Mouse (Mus musculus) heart, embryonic 13.5 days (tissue): ENCODE data around the gene Htr6. TPM values are rescaled to one million over a fixed set of nuclear protein-coding genes. Genes with fewer than 3 reads are reported as not detected.

Experiments used
- ATAC-seq: fragments of 200-750 bp; cut with Nextera tagmentation; 2 replicates; pipeline ENCODE4 v1.8.0; 2017; ENCODE audit warnings: moderate TSS enrichment; ENCODE audit not compliant: insufficient number of reproducible peaks, low FRiP score, low TSS enrichment; ENCODE audit errors: extremely low read depth
- H3K27ac ChIP-seq: fragments of 300-500 bp; sonication (generic); replicated peaks from 2 replicates; pipeline ENCODE4 v1.5.1; 2015; ENCODE audit warnings: moderate library complexity, mild to moderate bottlenecking, inconsistent platforms
- H3K27me3 ChIP-seq: fragments of 300-500 bp; sonication (generic); replicated peaks from 2 replicates; pipeline ENCODE4 v1.6.1; 2015; ENCODE audit warnings: mild to moderate bottlenecking, inconsistent platforms
- H3K36me3 ChIP-seq: fragments of 300-500 bp; sonication (generic); 2 replicates; pipeline ENCODE4 v1.6.1; 2015; ENCODE audit warnings: mild to moderate bottlenecking, inconsistent platforms
- H3K4me1 ChIP-seq: fragments of 300-500 bp; sonication (generic); 2 replicates; pipeline ENCODE4 v1.6.1; 2015; ENCODE audit warnings: inconsistent platforms
- H3K4me2 ChIP-seq: fragments of 300-500 bp; sonication (generic); 2 replicates; pipeline ENCODE4 v1.6.1; 2015; ENCODE audit warnings: inconsistent platforms, mild to moderate bottlenecking, moderate library complexity
- H3K4me3 ChIP-seq: fragments of 300-500 bp; sonication (generic); 2 replicates; pipeline ENCODE4 v1.5.1; 2015; ENCODE audit warnings: moderate library complexity, mild to moderate bottlenecking, inconsistent platforms
- H3K9ac ChIP-seq: fragments of 300-500 bp; sonication (generic); 2 replicates; pipeline ENCODE4 v1.6.1; 2015; ENCODE audit warnings: inconsistent platforms, mild to moderate bottlenecking, moderate library complexity
- H3K9me3 ChIP-seq: fragments of 300-500 bp; sonication (generic); 2 replicates; pipeline ENCODE4 v1.6.1; 2016; ENCODE audit warnings: inconsistent platforms
- WGBS: fragments of 180-500 bp; shearing (Covaris S2); methylation state at CpG from one replicate; pipeline ENCODE4 v1.1.7; 2015; ENCODE audit warnings: mixed read lengths; 5-methylcytosine and 5-hydroxymethylcytosine counted together
- polyA plus RNA-seq: library from polyadenylated mRNA; unstranded; fragments of >200 nt; fragmentation: Nextera tagmentation; extraction: Ambion mirVana; gene quantifications from 2 replicates; pipeline ENCODE4 v1.2.1, GENCODE M21; 2015

Htr6 gene
- polyA plus RNA-seq, 1 experiment from 2014 or later: not detected

DNA sequence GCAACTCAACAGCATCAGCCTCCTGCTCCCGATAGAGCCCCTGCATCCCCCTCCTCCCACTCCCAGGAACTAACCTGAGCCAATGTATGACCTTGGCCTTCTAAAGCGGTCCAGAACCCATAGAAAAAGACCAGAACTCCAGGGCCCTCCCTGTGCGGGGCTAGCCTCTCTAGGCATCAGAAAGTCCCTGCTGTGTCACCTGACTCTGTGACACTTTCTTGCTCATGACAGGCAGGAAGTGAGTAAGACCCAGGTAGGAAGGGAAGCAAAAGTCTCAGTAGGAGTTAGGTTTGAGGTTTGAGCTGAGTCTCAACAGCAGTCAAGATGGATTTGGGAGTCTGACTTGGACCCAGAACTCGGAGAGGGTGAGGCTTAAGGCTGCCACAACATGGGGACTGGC is 11.6 kb upstream of the Htr6 start:
- Histone ChIP-seq H3K9ac (no peak overlapping the region), H3K4me1 (peaks cover 19% of the 10 kb centered on the region), H3K4me3 (no peak overlapping the region), H3K36me3 (no peaks in the 10 kb centered on the region), H3K27me3 (peaks cover 85% of the 10 kb centered on the region), H3K4me2 (no peak overlapping the region), H3K9me3 (no peaks in the 10 kb centered on the region), H3K27ac (no peak overlapping the region)
- WGBS: 61% methylated on average over 4 of the region's 4 CpGs
- ATAC-seq: no peak

DNA sequence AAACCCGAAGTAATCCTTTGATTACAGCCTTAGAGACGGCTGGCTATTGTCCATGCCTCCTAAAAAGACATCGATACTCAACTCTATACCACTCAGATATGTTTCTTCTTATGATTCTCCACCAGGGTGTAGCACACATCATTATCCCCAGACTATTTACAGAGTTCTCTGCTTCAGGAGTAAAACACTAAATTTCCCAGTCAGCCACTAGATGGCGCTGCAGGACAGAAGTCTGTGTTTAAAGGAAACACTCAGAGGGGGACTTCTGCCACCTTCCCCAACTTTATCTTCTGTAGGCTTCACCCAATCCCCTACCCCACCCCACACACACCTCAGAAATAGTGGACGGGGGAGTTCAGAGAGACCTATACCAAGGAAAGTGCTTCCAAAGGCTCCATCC is 10.7 kb upstream of the Htr6 start:
- H3K9ac ChIP-seq: no peak overlapping the region
- H3K9me3 ChIP-seq: no peaks in the 10 kb centered on the region
- H3K4me3 ChIP-seq: no peak overlapping the region
- no peak overlapping the region for H3K4me2 ChIP-seq
- no peak overlapping the region for H3K27ac ChIP-seq
- WGBS: 20% methylated on average over 5 of the region's 5 CpGs
- ATAC-seq: no peak
- H3K4me1 ChIP-seq: peaks cover 10% of the 10 kb centered on the region
- H3K36me3 ChIP-seq: no peaks in the 10 kb centered on the region
- H3K27me3 ChIP-seq: peaks cover 85% of the 10 kb centered on the region

DNA sequence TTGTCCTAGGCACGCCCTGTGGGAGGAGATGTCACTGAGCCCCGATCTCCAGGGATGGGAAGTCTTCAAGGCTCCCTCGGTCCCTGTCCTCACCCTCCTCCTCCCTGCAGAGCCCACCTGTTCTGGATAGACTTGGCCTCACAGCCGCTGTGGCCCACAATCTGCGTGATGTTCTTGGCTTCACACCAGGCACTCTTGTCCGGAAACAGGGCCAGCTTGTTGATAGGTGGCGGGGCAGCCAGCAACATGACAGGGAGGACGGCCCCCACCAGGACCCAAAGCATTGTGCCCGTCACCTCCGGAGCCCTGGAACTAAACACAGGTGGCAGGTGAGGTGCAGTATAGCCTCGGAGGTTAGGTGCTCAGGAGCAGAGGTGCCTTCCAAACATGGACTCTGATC is 10.0 kb upstream of the Htr6 start:
- peaks cover 79% of the 10 kb centered on the region for H3K27me3 ChIP-seq

DNA sequence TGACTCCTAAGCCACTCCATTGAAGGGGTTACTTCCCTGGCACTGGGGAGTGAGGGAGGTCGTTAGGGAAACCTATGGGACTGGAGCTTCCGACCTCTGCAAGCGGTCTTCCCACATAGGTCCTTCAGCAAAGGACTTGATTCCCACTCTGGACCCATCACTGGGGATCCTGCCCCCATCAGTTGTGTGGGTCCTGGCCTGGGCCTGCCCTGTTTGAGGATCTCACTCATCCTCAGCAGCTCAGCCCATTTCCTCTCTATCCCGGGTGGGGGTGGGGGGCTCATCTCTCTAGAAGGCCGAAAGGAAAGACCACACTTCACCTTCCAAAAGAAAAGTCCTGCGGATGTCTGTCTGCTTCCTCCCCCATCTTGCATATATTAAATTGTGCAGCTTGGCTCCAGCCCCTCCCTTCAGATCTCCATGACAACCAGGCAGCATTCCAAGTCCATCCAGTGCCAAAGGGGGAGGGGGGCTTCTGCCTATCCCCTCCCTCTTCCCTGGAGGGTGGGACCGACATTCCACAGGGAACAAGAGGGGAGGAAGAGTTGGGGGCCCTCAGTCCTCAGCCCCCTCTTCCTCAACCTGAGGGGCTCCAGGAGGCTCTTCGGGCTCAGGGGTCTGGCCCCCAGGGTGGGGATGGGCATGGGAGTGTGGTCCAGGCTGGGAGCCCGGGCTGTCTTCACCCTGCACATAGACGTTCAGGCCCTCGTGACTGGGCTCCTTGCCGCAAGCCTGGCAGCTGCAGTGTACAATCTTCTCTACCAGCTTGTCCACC is 7.6 kb upstream of the Htr6 start:
- Histone ChIP-seq H3K9me3 (no peaks in the 10 kb centered on the region), H3K4me1 (peaks cover 10% of the 10 kb centered on the region), H3K4me2 (peak overlapping the region; percentile 37), H3K27me3 (peaks cover 63% of the 10 kb centered on the region), H3K4me3 (no peak overlapping the region), H3K27ac (no peak overlapping the region), H3K36me3 (no peaks in the 10 kb centered on the region), H3K9ac (peak overlapping the region; percentile 33; the same call in 1 of the 2 replicates)
- 29% methylated on average over 12 of the region's 12 CpGs for WGBS
- ATAC-seq: no peak

More for the DNA sequence above, 10.0 kb upstream of the Htr6 start:
- WGBS: 52% methylated on average over 11 of the region's 11 CpGs
- Histone ChIP-seq H3K9me3 (no peaks in the 10 kb centered on the region), H3K4me2 (no peak overlapping the region), H3K4me3 (no peak overlapping the region), H3K36me3 (no peaks in the 10 kb centered on the region), H3K9ac (no peak overlapping the region), H3K4me1 (peaks cover 10% of the 10 kb centered on the region), H3K27ac (no peak overlapping the region)
- ATAC-seq: no peak

DNA sequence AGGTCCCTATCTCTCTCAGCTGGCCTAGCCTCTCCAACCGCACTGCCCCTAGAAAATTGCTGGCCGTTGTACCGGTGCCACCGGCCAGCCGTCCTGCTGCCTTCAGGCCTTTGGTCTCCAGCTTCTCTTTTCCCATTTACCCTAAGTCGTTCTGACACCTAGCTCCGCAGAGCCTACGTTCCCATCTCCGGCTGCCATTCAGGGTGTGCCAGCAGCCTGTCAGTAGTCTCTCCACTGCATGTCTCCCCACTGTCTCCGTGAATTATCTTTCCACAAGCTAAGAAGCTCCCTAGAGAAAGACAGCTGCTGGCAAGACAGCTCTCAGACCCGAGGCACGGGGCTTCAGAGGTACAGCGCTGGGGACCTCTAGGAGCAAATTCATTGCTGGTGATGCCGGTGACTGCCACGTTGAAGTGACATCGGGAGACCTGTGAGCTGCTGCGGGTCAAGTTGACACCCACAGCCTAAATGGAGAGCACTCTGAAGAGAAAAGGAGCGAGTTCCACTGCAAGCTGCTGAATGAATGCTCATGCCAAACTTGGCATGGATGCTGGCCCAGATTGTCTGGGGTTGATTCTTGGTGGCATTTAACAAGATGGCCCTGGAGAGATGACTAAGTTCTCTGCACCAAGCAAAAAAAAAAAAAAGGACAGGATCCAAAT is 6.0 kb upstream of the Htr6 start:
- Histone ChIP-seq H3K27ac (no peak overlapping the region), H3K4me3 (no peak overlapping the region), H3K4me1 (peaks cover 10% of the 10 kb centered on the region), H3K27me3 (peaks cover 64% of the 10 kb centered on the region), H3K9me3 (no peaks in the 10 kb centered on the region), H3K9ac (no peak overlapping the region), H3K36me3 (no peaks in the 10 kb centered on the region), H3K4me2 (no peak overlapping the region)
- WGBS: 66% methylated on average over 18 of the region's 18 CpGs
- no peak for ATAC-seq

DNA sequence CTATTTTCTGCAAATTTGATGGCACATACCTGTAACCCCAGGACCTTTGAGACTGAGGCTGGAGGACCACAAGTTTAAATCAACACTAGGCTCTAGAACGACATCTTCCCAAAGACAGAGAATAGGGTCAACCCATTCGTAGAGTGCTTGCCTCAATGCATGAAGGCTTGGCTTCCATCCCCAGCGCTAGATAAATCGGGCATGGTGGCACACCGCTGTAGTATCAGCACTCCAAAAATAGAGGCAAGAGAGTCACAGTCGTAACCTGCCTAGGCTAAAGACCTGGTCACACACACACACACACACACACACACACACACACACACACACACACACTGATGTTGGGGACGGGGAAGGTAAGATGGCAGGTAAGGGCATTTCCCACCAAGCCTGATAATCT is 4.9 kb upstream of the Htr6 start:
- WGBS: 73% methylated on average over 7 of the region's 7 CpGs
- peaks cover 68% of the 10 kb centered on the region for H3K27me3 ChIP-seq

DNA sequence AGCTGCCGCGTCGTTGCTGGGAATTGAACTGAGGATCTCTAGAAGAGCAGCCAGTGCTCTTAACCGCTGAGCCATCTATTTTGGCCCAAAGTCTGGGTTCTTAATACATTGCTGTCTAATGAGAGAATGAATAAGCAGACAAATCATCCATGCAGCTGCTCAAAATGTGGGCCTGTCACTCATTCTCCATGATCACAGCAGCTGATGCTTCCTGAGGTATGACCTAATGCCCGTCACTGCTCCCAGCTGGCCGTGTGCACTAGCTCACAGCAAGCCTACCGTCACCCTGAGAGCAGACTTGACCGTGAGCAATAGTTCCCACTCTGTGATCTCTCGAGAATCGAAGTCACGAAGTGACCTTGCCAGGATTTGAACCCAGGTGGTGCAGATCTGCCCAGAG is 4.1 kb upstream of the Htr6 start:
- no peak for ATAC-seq
- WGBS: 68% methylated on average over 11 of the region's 11 CpGs

More for the DNA sequence above, 4.9 kb upstream of the Htr6 start:
- no peak for ATAC-seq
- H3K9me3 ChIP-seq: no peaks in the 10 kb centered on the region
- no peaks in the 10 kb centered on the region for H3K36me3 ChIP-seq
- H3K27ac ChIP-seq: no peak overlapping the region
- H3K9ac ChIP-seq: no peak overlapping the region
- H3K4me2 ChIP-seq: no peak overlapping the region
- H3K4me3 ChIP-seq: no peak overlapping the region
- peaks cover 15% of the 10 kb centered on the region for H3K4me1 ChIP-seq

DNA sequence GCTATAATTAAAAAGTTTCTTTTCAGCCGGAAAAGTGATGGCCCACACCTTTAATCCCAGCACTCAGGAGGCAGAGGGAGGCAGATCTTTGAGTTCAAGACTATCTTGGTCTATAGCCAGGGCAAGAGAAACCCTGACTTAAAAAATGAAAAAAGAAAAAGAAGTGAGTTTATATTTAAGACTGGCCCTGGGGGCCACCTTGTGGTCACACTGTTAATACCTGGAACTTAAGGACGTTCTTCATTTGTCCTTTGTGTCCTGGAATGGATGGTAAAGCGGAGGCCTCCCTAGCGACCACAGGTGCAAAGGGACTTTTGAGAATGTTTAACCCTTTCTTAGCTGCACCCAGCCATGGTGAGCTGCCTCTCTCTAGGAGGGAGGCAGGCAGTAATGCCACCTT is 3.4 kb upstream of the Htr6 start:
- WGBS: 13% methylated on average over 4 of the region's 4 CpGs
- Histone ChIP-seq H3K36me3 (no peaks in the 10 kb centered on the region), H3K9me3 (no peaks in the 10 kb centered on the region), H3K4me3 (no peak overlapping the region), H3K4me1 (peaks cover 27% of the 10 kb centered on the region), H3K4me2 (no peak overlapping the region), H3K9ac (no peak overlapping the region), H3K27me3 (peaks cover 71% of the 10 kb centered on the region), H3K27ac (no peak overlapping the region)
- ATAC-seq: no peak

More for the DNA sequence above, 4.1 kb upstream of the Htr6 start:
- Histone ChIP-seq H3K9me3 (no peaks in the 10 kb centered on the region), H3K4me2 (no peak overlapping the region), H3K27ac (no peak overlapping the region), H3K36me3 (no peaks in the 10 kb centered on the region), H3K4me3 (no peak overlapping the region), H3K4me1 (peaks cover 23% of the 10 kb centered on the region), H3K9ac (no peak overlapping the region), H3K27me3 (peaks cover 68% of the 10 kb centered on the region)

DNA sequence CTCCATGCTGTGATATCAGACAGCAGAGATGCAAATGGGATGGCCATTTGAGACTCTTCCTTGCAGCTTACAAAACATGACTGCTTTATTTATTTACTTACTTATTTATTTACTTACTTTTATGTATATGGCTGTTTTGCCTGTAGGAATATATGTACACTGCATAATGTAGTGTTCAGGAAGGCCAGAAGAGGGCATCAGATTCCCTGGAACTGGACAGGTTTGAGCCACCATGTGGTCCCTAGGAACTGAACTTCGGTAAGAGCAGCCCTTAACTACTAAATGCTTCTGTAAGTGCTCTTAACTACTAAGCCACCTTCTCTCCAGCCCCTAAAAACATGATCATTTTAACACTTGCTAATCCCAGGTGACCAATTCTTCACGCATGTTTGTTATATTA is 2.9 kb upstream of the Htr6 start:
- Histone ChIP-seq H3K27ac (no peak overlapping the region), H3K4me3 (no peak overlapping the region), H3K27me3 (peaks cover 74% of the 10 kb centered on the region), H3K4me2 (no peak overlapping the region), H3K36me3 (no peaks in the 10 kb centered on the region), H3K9ac (no peak overlapping the region), H3K4me1 (peaks cover 25% of the 10 kb centered on the region), H3K9me3 (no peaks in the 10 kb centered on the region)
- no peak for ATAC-seq
- 44% methylated on average over 2 of the region's 2 CpGs for WGBS

DNA sequence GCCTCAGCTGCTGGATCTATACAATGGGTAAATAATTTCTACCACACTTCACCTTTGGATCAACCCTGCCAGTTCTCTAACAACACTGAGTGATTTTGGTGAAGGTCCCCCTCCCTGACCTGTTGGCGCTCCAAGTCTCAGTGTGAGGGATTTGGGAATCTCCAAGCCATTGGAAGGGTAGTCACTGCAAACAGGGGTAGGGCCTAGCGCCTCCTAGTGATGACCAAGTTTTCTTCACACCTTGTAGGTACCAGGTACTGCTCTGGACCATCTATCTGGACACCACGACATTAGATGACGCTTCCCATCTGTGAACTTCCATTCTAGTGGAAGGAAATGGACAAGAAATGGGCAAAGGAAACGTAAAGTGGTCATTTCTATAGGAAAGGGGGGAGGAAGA is 545 bp upstream of the Htr6 start:
- Histone ChIP-seq H3K4me3 (peak overlapping the region; percentile 62), H3K4me1 (peaks cover 18% of the 10 kb centered on the region), H3K9ac (no peak overlapping the region), H3K27me3 (peaks cover 76% of the 10 kb centered on the region), H3K9me3 (no peaks in the 10 kb centered on the region), H3K4me2 (peak overlapping the region; percentile 94), H3K27ac (no peak overlapping the region), H3K36me3 (no peaks in the 10 kb centered on the region)
- WGBS: 10% methylated on average over 5 of the region's 5 CpGs
- ATAC-seq: no peak

DNA sequence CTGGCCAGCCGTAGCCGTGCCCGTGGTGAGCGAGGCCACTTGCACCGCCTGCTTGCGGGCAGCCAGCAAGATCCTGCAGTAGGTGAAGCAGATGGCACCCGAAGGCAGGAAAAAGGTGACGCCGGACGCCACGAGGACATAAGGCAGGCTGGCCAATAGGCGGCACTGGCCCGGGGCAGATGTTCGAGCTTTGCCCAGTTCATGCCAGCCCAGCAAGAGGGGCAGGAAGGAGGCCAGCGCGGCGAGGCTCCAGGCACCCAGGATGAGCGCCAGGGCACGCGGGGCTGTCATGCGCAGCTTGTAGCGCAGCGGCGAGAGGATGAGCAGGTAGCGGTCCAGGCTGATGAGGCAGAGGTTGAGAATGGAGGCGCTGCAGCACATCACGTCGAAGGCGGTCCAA is 1.3 kb downstream of the Htr6 start:
- Histone ChIP-seq H3K4me1 (peaks cover 18% of the 10 kb centered on the region), H3K27ac (no peak overlapping the region), H3K27me3 (peaks cover 90% of the 10 kb centered on the region), H3K36me3 (no peaks in the 10 kb centered on the region), H3K9me3 (no peaks in the 10 kb centered on the region), H3K4me3 (peak overlapping the region; percentile 62), H3K4me2 (peak overlapping the region; percentile 94), H3K9ac (no peak overlapping the region)
- no peak for ATAC-seq
- 13% methylated on average over 29 of the region's 29 CpGs for WGBS

DNA sequence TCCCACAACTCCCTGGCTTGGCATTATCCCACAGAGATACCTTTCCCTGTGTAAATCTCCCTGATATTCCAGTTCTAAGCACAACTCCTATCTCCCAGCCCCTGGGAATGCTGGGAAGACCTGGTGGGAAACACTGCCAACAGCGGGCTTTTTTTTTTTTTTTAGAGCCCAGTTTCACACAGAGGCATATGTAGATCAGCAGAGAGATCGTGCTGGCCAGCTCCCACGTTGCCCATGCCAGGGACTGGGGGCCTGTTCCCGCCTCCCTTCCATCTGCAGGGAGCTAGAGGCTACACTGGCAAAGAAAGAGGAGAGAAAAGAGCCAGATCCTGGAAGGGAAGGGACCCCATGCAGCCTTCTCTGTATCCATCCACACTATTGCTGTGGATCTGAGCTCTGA is 7.1 kb downstream of the Htr6 start:
- no peak overlapping the region for H3K27ac ChIP-seq
- no peak for ATAC-seq
- peaks cover 82% of the 10 kb centered on the region for H3K27me3 ChIP-seq
- no peaks in the 10 kb centered on the region for H3K36me3 ChIP-seq
- H3K9ac ChIP-seq: no peak overlapping the region
- H3K9me3 ChIP-seq: no peaks in the 10 kb centered on the region
- H3K4me2 ChIP-seq: no peak overlapping the region
- H3K4me1 ChIP-seq: no peaks in the 10 kb centered on the region
- 26% methylated on average over 4 of the region's 4 CpGs for WGBS
- H3K4me3 ChIP-seq: no peak overlapping the region
